Mouse (Mus musculus) megakaryocyte, embryonic 14.5 days (primary cell): ENCODE measurements at regions not wholly inside any gene's neighbourhood (a gene's known extent, or its start where the extent isn't known, plus 50 kb on each side); places are given as distances from the start of the nearest gene placed in this dataset.

Source experiments
- FLI1 ChIP-seq: IDR thresholded peaks from 2 replicates; pipeline ENCODE4 v1.6.1; 2012; ENCODE audit warnings: low read length, inconsistent platforms, mixed read lengths
- GATA1 ChIP-seq: IDR thresholded peaks from 3 replicates; pipeline ENCODE4 v1.6.1; 2012; ENCODE audit warnings: mixed read lengths, low read length, inconsistent platforms, borderline replicate concordance

DNA sequence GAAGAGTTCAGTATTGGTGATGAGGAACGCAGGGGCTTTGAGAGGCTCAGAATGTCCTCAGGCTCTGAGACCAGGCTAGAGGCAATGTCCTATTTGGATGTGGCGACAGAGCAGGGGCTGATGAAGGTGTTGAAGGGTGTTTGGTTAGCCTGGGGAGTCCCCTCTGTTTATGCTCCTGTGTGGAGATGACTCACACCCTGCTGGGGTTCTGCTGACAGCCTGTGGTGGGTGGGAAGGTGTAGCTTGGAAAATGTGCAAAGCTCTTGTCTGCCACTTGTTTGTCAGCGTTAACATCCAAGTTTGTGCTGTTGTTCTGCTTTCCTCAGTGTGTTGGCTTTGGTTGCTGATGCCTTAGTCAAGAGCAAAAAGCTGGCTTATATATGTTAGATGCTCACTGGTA is 272.4 kb upstream of the Xylt1 start:
- no peak for TF ChIP-seq GATA1
- TF ChIP-seq FLI1: no peak
